Mouse (Mus musculus) natural killer cell, adult 2 months (primary cell): ENCODE measurements around the gene Polr1a.

Experiments
- DNase-seq, 2 experiments: peaks; one replicate each; pipeline ENCODE4 v3.0.0; 2022; ENCODE audit warnings: low spot score in 2 of 2

Polr1a gene

DNA sequence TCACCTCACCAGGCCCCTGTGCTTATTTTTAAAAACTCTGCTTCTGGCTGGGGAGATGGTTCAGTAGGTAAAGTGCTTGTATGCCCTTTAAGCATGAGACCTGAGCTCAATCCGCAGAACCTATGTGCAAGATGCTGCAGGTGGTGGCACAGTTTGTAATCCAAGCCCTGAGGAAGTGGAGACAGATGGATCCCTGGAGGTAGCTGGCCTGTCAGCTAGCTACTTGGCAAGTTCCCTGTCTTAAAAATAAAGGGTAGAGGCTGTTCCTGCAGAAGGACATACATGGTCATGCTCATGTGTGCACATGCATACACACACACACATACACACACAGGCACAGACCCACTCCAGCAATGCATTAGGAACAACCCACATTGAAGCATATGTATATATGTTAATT, 88.4 kb downstream of the Polr1a start:
- DNase-seq: no peak

DNA sequence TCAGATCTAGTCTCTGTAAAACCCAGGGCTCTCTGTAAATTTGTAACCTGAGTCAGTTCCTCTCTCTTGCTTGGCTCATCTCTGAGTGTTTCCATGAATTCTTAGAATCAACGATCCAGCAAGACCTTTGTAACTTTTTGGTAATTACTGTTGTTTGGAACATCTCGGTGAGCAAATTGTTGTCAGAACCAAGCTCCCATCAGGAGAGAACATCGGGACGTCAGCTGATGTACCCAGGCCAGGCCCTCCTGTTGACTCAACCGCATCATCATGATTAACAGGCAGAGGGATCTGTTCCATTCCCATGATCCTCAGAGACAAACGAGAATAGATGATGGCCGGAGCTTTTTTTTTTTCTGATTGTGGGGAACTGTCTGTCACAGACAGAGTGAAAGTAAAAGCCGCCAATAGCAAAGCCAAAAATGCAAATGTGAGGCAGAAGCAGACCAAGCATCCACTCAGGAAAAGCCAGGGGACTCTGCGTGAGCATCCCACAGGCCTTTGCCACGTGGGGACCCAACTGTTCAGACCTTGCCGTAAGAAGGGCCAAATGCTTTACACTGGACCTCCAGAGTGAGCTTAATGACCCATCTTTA, 91.2 kb downstream of the Polr1a start:
- no peak for DNase-seq

DNA sequence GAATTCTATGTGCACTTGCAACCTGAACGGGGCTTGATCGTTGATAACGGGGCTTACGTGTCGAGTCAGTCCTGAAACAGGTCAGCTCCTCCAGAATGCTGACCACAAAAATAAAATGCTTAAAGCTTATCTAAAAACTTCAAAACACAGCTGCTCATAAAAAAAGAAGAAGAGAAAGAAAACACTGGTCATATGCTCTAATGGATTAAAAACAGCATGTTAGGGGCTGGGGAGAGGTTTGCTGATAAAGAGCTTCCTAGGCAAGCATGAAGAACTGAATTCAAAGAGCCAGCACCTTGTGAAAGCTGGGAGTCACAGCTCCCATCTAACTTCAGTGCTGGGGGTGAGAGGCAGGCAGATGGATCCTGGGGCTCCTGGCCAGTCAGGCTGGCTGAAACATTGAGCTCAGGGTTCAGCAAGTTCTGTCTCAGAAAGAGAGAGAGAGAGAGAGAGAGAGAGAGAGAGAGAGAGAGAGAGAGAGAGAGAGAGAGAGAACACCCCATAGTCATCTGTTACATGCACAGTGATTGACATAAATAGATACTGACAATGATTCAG, 92.4 kb downstream of the Polr1a start:
- no peak for DNase-seq

DNA sequence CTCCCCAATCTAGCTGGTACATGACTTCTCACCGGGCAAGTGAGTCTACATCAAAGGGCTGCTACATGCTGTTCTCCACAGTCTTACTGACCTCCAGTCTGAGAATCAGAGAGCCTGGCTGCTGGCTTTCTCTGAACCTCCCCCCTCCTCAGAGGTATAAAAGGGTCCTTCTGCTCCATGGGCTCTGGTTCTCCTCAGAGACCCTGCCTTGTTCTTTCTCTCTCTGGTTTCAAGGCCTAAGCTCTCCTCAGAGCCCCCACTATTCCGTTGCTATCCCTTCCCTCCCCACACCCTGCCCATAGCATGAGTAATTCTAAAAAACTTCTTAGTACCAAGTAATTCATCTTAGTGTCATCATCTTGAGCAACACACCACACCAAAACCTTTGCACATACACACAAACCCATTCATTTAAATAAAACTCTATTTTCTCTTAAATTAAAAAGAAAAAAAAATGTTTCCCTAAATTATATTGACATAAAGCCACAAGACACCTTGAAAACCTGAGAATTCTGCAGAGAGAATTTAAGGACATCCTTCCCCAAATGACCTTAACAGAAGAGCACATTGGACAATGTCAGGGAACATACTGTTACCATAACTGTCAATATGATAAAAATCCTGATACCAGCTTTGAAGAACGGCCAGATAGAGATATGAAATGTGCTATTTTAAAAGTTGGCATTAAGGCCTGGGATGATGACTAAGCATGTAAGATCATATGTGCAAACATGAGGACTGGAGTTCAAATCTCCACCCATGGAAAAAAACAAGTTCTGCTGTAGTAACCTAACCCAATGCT, 98.8 kb downstream of the Polr1a start:
- DNase-seq: no peak

DNA sequence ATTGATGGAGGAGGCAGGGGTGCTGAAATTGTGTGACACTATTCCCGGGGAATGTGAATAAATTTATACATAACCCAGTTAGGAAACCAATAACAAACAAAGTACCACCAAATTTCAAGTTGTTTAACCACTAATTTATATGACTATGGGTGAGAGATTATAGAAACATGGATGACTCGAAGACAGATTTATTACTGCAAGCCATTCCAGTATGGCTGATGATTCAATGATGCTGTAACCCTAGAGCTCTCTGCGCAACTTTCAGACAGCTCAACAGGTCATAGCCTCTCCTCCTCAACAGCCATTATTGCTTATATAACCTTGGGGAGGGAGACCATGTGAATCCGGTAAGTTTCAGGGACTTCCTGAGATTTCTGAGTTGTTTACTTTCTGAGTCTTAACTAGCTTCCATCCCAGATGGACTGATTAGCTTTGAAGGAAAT, 99.4 kb downstream of the Polr1a start:
- DNase-seq: no peak

DNA sequence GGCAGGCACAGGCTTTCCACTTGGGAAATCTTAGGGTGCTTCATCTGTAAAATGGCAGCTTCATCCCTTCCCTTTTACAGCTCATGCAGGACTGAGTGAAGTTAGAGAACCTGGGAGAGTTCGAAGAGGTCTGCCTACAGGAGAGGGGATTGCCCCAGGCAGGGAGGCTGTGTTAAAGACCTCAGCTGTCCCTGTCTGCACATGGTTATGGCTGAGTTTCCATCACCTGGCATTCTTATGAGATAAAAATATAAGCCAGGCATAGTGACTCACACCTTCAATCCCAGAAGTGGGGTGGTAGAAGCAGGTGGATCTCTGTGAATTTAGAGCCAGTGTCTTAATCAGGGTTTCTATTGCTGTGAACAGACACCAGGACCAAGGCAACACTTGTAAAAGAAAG, 100.6 kb downstream of the Polr1a start:
- DNase-seq: no peak

DNA sequence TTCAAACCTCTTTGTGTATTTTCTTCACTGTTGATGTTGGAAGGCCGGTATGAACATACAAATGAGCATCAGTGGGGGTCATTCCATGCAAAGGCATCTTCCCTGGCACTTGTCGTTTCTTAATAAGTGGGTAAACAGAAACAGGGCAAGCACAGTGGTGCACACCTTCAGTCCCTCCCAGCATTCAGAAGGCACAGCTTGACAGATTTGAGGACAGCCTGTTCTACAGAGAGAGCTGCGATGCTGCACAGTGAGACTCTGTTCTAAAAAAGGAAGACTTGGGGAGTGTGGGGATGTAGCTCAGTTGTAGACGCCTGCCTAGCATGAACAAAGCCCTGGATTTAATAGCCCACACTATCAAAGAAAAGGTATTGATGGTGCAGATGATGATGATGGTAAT, 105.2 kb downstream of the Polr1a start:
- DNase-seq: no peak

DNA sequence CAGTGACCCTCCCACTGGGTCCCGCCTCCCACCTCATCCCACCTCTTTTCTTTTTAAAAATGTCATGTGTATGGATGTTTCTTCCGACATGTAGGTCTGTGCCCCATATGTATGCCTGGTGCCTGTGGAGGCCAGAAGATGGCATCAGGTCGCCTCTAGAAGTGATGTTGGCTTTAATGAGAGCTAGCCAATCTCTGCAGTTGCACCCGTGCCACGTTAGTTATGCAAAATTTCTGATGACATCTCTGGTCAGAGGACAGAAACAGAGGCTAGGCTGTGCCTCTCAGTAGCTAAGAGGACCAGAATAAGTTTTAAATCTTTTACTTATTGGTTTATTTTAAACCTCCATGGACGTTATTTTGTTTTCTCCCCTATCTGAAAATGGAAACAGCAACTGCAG, 109.2 kb downstream of the Polr1a start:
- no peak for DNase-seq

DNA sequence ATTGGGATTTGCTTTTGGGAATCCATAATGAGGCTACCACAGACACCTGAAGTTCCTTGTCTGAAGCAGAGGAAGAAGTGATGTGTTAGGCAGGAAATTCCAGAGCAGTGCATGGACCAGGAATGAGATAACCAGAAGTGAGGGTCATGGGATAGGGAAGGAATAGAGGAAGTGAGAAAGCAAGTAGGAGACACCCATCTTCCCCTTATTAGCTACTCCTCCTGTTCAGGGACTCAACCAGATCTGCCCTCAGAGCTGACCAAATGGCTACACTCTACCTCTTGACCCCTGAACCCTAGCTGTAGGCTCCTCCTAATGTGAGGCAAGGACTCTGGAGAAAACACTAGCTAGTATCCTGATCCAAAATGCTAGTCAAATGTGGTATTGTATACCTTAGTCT, 116.6 kb downstream of the Polr1a start:
- DNase-seq: no peak

DNA sequence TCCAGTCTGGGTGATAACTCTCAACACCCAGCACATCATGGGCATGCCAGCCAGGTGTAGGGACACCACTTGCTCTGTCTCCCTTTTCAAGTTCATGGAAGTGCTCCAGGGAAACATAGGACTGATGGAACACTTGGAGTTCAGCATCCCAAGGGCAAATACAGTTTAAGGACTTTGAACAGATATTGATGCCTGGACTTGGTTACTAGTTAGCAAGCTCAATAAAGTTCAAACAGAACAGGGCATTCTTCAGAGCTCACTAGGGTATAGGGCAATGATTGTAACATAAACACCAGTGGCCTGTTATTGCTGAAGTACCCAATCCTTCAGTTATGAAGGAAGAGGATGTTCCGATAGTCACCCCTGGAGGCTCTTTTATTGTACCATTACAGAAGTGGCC, 119.2 kb downstream of the Polr1a start:
- DNase-seq: no peak

DNA sequence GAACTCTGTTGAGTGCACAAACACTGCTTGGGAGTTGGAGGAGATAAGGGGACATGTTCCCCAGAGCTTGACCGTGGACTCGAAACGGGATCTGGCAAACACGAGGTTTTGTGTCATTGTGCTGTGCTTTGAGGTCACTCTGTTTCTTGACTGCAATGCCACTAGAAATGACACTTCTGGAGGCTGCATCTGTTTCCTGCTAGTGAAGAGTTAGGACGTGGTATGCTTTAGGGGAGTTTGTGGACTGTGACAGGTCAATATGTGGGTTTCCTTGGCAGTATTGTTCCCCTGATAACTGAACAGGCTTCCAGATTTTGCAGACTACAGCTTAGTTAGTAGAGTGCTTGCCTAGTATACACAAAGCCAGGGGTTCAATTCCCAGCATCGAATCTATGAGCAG, 120.8 kb downstream of the Polr1a start:
- DNase-seq: no peak
